Mouse (Mus musculus) heart, postnatal 0 days (tissue): ENCODE data around the gene Wnt1. TPM values are rescaled to one million over a fixed set of nuclear protein-coding genes. Genes with fewer than 3 reads are reported as not detected.

ENCODE experiments used
- ATAC-seq: fragments of 200-750 bp; cut with Nextera tagmentation; 2 replicates; pipeline ENCODE4 v1.8.0; 2017; ENCODE audit warnings: low read depth, moderate number of reproducible peaks, moderate library complexity; ENCODE audit not compliant: insufficient read depth
- DNase-seq: peaks from one replicate; pipeline ENCODE4 v3.0.0-alpha.2; 2016; ENCODE audit warnings: low spot score
- H3K27ac ChIP-seq: fragments of 300-500 bp; sonication (generic); 2 replicates; pipeline ENCODE4 v1.5.1; 2014; ENCODE audit warnings: low read depth, mild to moderate bottlenecking
- H3K27me3 ChIP-seq: fragments of 300-500 bp; sonication (generic); 2 replicates; pipeline ENCODE4 v1.6.1; 2014; ENCODE audit warnings: low read length, mixed read lengths; ENCODE audit not compliant: control insufficient read depth, insufficient read depth
- H3K36me3 ChIP-seq: fragments of 300-500 bp; sonication (generic); replicated peaks from 2 replicates; pipeline ENCODE4 v1.6.1; 2014; ENCODE audit warnings: low read length, mixed read lengths; ENCODE audit not compliant: control insufficient read depth, insufficient read depth
- H3K4me1 ChIP-seq: fragments of 300-500 bp; sonication (generic); 2 replicates; pipeline ENCODE4 v1.6.1; 2014; ENCODE audit warnings: antibody characterized with exemption; ENCODE audit not compliant: control insufficient read depth, insufficient read depth
- H3K4me2 ChIP-seq: fragments of 300-500 bp; sonication (generic); 2 replicates; pipeline ENCODE4 v1.6.1; 2014; ENCODE audit warnings: low read depth, mild to moderate bottlenecking, low read length, moderate library complexity
- H3K4me3 ChIP-seq: fragments of 300-500 bp; sonication (generic); 2 replicates; pipeline ENCODE4 v1.5.1; 2014; ENCODE audit warnings: low read depth, low read length
- H3K9ac ChIP-seq: fragments of 300-500 bp; sonication (generic); replicated peaks from 2 replicates; pipeline ENCODE4 v1.6.1; 2014; ENCODE audit warnings: low read depth, low read length, mixed read lengths
- H3K9me3 ChIP-seq: fragments of 300-500 bp; sonication (generic); replicated peaks from 2 replicates; pipeline ENCODE4 v1.6.1; 2016; ENCODE audit warnings: low read length; ENCODE audit not compliant: control insufficient read depth
- CTCF ChIP-seq: IDR thresholded peaks from 2 replicates; pipeline ENCODE4 v1.5.1; 2016; ENCODE audit warnings: antibody characterized with exemption, control low read depth, low read depth
- EP300 ChIP-seq: IDR thresholded peaks from 2 replicates; pipeline ENCODE4 v1.6.1; 2016; ENCODE audit warnings: antibody characterized with exemption, low read depth
- WGBS: fragments of 180-500 bp; shearing (Covaris S2); extraction: QIAGEN DNeasy Blood & Tissue Kit; methylation state at CpG from one replicate; pipeline ENCODE4 v1.1.7; 2014; 5-methylcytosine and 5-hydroxymethylcytosine counted together
- polyA plus RNA-seq: library from polyadenylated mRNA; unstranded; fragments of >200 nt; fragmentation: Nextera tagmentation; extraction: Ambion mirVana; gene quantifications from 2 replicates; pipeline ENCODE4 v1.2.1, GENCODE M21; 2015
- total RNA-seq: library from RNA; depleted of rRNA; stranded (reverse); fragments of >200 nt; gene quantifications from 2 replicates; pipeline ENCODE4 v1.2.3, GENCODE M21; 2014; ENCODE audit warnings: low replicate concordance

The Wnt1 gene
- total and polyA plus RNA-seq, 2 experiments from 2014 or later = not detected

DNA sequence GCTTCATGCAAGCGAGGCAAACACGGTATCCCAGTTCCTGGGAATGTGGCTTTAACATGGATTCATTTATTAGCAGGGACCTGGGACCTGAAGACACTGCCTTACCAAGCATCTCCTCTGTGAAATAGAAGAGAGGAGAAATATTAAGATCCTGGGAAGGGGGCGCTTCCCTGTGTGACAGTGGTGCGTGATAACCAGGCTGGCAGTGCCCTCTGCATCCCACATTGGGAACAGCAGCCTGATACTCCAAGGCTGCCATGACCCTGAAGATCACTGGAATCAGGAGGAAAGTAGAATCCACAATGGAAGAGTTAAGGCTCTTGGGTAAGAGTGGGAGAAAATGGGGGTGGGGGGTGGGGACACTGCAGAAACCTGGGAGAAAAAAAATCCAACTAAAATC is 1.7 kb upstream of the Wnt1 start:
- Histone ChIP-seq H3K4me1 (peaks cover 16% of the 10 kb centered on the region), H3K4me2 (no peak overlapping the region), H3K9me3 (no peaks in the 10 kb centered on the region), H3K9ac (no peak overlapping the region), H3K36me3 (no peaks in the 10 kb centered on the region), H3K27me3 (peaks cover 62% of the 10 kb centered on the region), H3K27ac (no peak overlapping the region), H3K4me3 (no peak overlapping the region)
- DNase-seq (no peak), ATAC-seq (no peak)
- WGBS = 33% methylated on average over 4 of the region's 4 CpGs
- peak; percentile 61 for TF ChIP-seq CTCF
- TF ChIP-seq EP300 = no peak

DNA sequence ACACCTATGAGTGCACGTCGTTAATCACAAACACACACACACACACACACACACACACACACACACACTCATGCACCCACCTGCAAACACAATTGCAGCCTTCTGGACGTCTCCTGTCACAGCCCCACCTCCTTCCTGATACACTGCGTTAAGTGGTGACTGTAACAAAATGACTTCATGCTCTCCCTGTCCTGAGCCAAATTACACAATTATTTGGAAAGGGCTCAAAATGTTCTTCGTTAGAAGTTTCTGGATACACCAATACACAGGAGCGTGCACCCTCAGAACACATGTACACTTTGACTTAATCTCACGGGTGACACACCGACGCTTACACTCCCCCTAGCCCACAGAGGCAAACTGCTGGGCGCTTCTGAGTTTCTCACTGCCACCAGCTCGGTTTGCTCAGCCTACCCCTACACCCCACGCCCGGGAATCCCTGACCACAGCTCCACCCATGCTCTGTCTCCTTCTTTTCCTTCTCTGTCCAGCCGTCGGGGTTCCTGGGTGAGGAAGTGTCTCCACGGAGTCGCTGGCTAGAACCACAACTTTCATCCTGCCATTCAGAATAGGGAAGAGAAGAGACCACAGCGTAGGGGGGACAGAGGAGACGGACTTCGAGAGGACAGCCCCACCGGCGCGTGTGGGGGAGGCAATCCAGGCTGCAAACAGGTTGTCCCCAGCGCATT is 541 bp upstream of the Wnt1 start:
- Histone ChIP-seq H3K4me2 (peak overlapping the region; percentile 5; the same call in 1 of the 2 replicates), H3K4me1 (peaks cover 16% of the 10 kb centered on the region), H3K27ac (no peak overlapping the region), H3K36me3 (no peaks in the 10 kb centered on the region), H3K27me3 (peaks cover 74% of the 10 kb centered on the region), H3K4me3 (peak overlapping the region; percentile 12), H3K9me3 (no peaks in the 10 kb centered on the region), H3K9ac (no peak overlapping the region)
- ATAC-seq = no peak
- DNase-seq = no peak
- TF ChIP-seq CTCF = no peak
- TF ChIP-seq EP300 = no peak
- 12% methylated on average over 24 of the region's 24 CpGs for WGBS

DNA sequence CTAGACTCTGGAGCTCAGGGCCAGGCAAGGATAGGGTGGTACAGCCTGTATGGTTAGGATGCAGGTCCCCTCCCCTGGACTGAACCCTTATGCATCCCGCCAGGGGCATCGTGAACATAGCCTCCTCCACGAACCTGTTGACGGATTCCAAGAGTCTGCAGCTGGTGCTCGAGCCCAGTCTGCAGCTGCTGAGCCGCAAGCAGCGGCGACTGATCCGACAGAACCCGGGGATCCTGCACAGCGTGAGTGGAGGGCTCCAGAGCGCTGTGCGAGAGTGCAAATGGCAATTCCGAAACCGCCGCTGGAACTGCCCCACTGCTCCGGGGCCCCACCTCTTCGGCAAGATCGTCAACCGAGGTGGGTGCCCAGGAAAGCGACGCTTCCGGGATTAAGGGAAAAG is 1.1 kb downstream of the Wnt1 start:
- no peaks in the 10 kb centered on the region for H3K9me3 ChIP-seq
- H3K4me2 ChIP-seq = peak overlapping the region; percentile 53
- peaks cover 16% of the 10 kb centered on the region for H3K4me1 ChIP-seq
- DNase-seq (no peak), ATAC-seq (no peak)
- H3K27ac ChIP-seq = no peak overlapping the region
- H3K9ac ChIP-seq = no peak overlapping the region; the same call in 1 of the 2 replicates
- no peaks in the 10 kb centered on the region for H3K36me3 ChIP-seq
- no peak for TF ChIP-seq CTCF
- peak overlapping the region; percentile 35 for H3K4me3 ChIP-seq
- WGBS = under 1% methylated on average over 23 of the region's 23 CpGs
- H3K27me3 ChIP-seq = peaks cover 87% of the 10 kb centered on the region

DNA sequence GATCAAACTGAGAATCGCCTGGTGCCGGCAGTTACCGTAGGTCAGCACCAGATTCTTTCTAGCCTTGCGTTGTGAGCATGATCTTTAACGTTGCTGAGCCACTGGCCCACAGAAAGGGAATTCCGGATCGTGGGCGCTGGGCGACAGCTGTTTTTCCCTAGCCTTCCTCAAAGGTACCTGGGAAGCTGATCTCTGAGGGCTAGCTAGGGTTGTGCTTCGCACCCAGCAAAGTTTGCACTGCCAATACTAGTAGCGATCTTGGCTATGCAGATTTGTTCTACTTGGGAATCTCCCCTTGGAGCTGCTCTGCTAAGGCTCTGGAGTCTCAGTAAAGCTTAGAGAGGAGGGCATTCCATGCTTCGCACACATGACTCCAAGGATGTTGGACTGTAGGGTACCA is 1.6 kb downstream of the Wnt1 start:
- H3K9me3 ChIP-seq = no peaks in the 10 kb centered on the region
- peaks cover 91% of the 10 kb centered on the region for H3K27me3 ChIP-seq
- no peak for TF ChIP-seq EP300
- TF ChIP-seq CTCF = no peak
- ATAC-seq (no peak), DNase-seq (no peak)
- peak overlapping the region; percentile 53 for H3K4me2 ChIP-seq
- H3K9ac ChIP-seq = no peak overlapping the region
- H3K36me3 ChIP-seq = no peaks in the 10 kb centered on the region
- peak overlapping the region; percentile 35 for H3K4me3 ChIP-seq
- H3K4me1 ChIP-seq = peaks cover 16% of the 10 kb centered on the region
- WGBS = 4% methylated on average over 12 of the region's 12 CpGs
- H3K27ac ChIP-seq = no peak overlapping the region

DNA sequence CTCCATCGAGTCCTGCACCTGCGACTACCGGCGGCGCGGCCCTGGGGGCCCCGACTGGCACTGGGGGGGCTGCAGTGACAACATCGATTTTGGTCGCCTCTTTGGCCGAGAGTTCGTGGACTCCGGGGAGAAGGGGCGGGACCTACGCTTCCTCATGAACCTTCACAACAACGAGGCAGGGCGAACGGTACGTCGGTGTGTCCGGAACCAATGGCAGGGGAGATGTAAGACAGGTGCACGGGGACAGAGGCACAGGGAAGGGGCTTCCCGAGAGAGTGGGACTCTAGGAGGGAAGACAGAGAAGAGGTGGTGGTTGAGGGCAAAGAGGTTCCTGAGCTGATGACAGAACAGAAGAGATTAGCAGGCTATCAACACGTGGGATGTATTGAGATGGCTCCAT is 2.1 kb downstream of the Wnt1 start:
- H3K9ac ChIP-seq = no peak overlapping the region
- no peaks in the 10 kb centered on the region for H3K36me3 ChIP-seq
- ATAC-seq (no peak), DNase-seq (no peak)
- H3K27ac ChIP-seq = no peak overlapping the region
- TF ChIP-seq EP300 = no peak
- TF ChIP-seq CTCF = no peak
- peaks cover 21% of the 10 kb centered on the region for H3K4me1 ChIP-seq
- WGBS = 2% methylated on average over 23 of the region's 23 CpGs
- 0 out of 2 replicates have a peak overlapping the region, but pooled peaks have one; percentile 53 for H3K4me2 ChIP-seq
- H3K4me3 ChIP-seq = peak overlapping the region; percentile 35
- peaks cover 97% of the 10 kb centered on the region for H3K27me3 ChIP-seq
- no peaks in the 10 kb centered on the region for H3K9me3 ChIP-seq
